Mouse (Mus musculus) 3134 (cell line): ENCODE results near the gene Uevld.

ENCODE experiments used
- DNase-seq: peaks from one replicate; pipeline ENCODE4 v3.0.0-alpha.2; 2011; ENCODE audit warnings: low spot score; ENCODE audit not compliant: insufficient read length; ENCODE audit errors: extremely low read depth

The Uevld gene

GRCm38 (mm10) chr7:46877255-46877654, 81.1 kb downstream of the Uevld start:
- no peak for DNase-seq

GRCm38 (mm10) chr7:46876841-46877240, 81.5 kb downstream of the Uevld start:
- DNase-seq: no peak
